Mouse (Mus musculus): ENCODE data around the gene Gtf2ird2.

Gene Gtf2ird2

DNA sequence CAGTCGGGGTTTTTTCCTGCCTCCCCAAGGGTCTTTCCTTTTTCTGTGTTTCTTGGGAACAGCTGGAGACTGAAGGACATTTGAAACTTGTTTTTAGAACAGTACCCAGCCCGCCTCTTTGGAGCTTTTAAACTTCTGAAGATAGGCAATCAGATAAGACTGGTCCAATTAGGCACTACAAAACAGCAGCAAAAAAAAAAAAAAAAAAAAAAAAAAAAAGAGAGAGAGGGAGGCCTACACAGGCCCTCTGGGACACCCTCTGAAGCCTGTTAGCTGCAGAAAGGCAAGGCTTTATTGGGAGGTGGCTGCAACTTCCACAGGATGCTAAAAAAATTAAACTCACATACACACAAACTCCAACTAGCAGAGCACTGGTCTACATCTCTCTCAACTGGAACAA is 82.1 kb downstream of the Gtf2ird2 start:
- no peak for DNase-seq (ENCODE audit: extremely low read depth, low read depth, low spot score)

DNA sequence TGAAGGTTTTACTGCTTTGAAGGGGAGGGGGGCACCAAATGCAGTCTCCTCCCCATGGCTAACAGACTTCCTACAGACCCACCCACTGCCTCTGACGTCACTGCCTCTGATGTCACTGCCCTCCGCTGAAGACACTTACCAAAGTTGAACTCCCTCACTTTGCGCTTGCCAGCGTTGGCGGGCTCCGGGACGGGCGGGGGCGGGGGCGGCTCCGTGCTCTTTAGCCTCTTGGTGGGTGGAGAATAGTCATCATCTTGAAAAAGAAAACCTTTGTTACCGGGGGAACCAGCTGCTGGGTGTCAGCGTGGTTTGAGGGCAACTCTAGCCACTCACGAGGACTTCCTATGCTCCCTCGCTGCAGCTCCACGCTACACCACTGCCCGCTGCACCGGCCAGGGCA is 82.6 kb downstream of the Gtf2ird2 start:
- DNase-seq (ENCODE audit: extremely low read depth, low read depth, low spot score), result no peak

- no peak for DNase-seq (ENCODE audit: extremely low read depth, low read depth, low spot score)
These were observed 84.9 kb downstream of the Gtf2ird2 start for GRCm38 (mm10) chr5:134268751-134269150.

DNA sequence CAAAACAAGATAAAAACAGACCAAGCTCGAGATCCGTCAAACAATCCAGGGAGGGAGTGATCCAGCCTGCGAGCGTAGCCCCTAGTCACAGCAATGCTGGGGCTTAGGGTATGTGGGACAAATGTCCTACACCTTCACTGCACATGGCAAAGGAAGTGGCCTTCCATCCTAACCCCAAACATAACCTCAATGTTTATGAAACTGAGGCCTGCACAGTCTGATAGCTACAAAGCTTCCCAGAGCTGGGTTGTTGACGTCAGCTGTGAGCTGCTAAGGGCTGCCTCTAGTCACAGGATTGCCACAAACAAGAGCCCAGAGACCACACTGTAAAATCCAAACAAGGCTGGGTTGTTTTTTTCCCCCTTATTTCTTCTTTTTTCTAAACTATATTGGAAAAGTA is 85.9 kb downstream of the Gtf2ird2 start:
- DNase-seq (ENCODE audit: extremely low read depth, low read depth, low spot score), result no peak

- DNase-seq (ENCODE audit: extremely low read depth, low read depth, low spot score), result no peak
These were observed 86.7 kb downstream of the Gtf2ird2 start for GRCm38 (mm10) chr5:134270566-134270965.

DNA sequence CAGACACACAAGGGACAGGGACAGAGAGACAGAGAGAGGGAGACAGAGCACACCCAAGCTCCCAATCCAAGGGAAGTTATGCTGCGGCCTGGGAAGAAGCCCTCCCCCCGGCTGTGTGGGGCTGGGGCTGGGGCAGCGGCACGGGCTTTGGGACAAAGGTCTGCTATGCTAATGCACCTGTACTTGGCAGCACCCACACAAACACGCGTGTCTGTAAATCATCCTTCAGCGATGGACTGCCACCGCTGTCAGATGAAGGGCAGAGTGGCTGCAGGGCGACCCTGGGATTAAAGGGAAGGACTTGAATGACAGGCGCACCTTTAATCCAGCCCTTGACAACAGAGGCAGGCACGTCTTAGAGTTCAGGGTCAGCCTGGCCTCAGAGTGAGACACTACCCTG is 87.6 kb downstream of the Gtf2ird2 start:
- no peak for DNase-seq (ENCODE audit: extremely low read depth, low read depth, low spot score)

DNA sequence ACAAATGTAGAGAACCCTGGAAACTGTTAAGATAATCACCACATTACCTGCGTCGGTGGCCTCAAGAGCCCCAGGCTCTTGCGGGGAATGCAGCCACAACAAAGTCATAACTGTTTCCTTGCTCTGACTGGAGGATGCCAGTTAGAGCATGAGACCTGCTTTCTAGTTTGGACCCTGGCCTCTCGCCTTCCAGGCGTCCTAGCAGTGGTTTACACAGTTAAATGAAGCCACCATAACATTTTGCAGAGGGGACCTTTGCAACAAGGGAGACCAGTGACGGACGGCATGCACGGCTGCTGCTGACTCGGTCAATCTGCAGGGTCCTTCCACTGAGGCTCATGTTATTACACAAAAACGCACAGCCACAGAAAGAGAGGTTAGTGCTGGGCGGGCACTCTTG is 88.9 kb downstream of the Gtf2ird2 start:
- DNase-seq (ENCODE audit: extremely low read depth, low read depth, low spot score), result no peak

GRCm38 (mm10) chr5:134273761-134274160 is 89.9 kb downstream of the Gtf2ird2 start:
- no peak for DNase-seq (ENCODE audit: extremely low read depth, low read depth, low spot score)
